Comparison of ENCODE assay signal across 9 mouse cellular contexts in genomic region chr9:29961954-29962867, GRCm38 (mm10). TPM values are rescaled to one million over a fixed set of nuclear protein-coding genes. Genes with fewer than 3 reads are reported as not detected.
A peak's percentile ranks its signal among the peaks of the same experiment; 100 is the strongest.
DNase-seq lines count a peak whose midpoint lies in the region; ATAC-seq and TF ChIP-seq lines count a peak whose summit lies in the region.
"Had no signal": no experiment of that assay in that cellular context is flagged by ENCODE, and none has a peak within 500 bp of the region (broad histone marks: within the 10 kb centered on the region; RNA-seq: fewer than 3 reads in every experiment).

No protein-coding gene starts in this region.

- no peak for TF ChIP-seq EP300 in ES-Bruce4 (IDR thresholded peaks at IDR 0.05; ENCODE audit: insufficient read depth, low read depth, low read length)

- TF ChIP-seq CTCF in ES-Bruce4 (IDR thresholded peaks at IDR 0.05; ENCODE audit: low read depth, low read length), result no peak

- ATAC-seq in embryonic facial prominence, embryonic 13.5 days (ENCODE audit: insufficient number of reproducible peaks, insufficient read depth, low FRiP score, low TSS enrichment, low read depth), result no peak
- peak; percentile 74 for ATAC-seq in hindbrain, embryonic 15.5 days (ENCODE audit: low FRiP score, low read depth)
- no peak for ATAC-seq in liver, embryonic 11.5 days (replicated peaks; ENCODE audit: low FRiP score)

- no peak overlapping the region for H3K27ac ChIP-seq in ES-Bruce4 (ENCODE audit: insufficient read depth, low read length)
- H3K27ac ChIP-seq in embryonic facial prominence, embryonic 13.5 days, result no peak overlapping the region
- peak overlapping the region; percentile 85 for H3K27ac ChIP-seq in hindbrain, embryonic 15.5 days (replicated peaks)
- H3K27ac ChIP-seq in liver, embryonic 11.5 days (ENCODE audit: low read depth, low read length), result no peak overlapping the region

- peak overlapping the region; percentile 37 for H3K4me3 ChIP-seq in ES-Bruce4 (ENCODE audit: low read depth, low read length)
- peak overlapping the region; percentile 43 for H3K4me3 ChIP-seq in embryonic facial prominence, embryonic 13.5 days
- H3K4me3 ChIP-seq in hindbrain, embryonic 15.5 days, result peak overlapping the region; percentile 64
- H3K4me3 ChIP-seq in liver, embryonic 11.5 days (ENCODE audit: low read depth, low read length), result peak overlapping the region; percentile 38
- H3K4me3 ChIP-seq: myocyte had no signal

- H3K9me3 ChIP-seq in ES-Bruce4 (replicated peaks; ENCODE audit: control insufficient read depth, insufficient read depth, low read length, poor library complexity, severe bottlenecking), result no peaks in the 10 kb centered on the region
- H3K9me3 ChIP-seq in embryonic facial prominence, embryonic 13.5 days, result no peaks in the 10 kb centered on the region
- no peaks in the 10 kb centered on the region for H3K9me3 ChIP-seq in hindbrain, embryonic 15.5 days
- H3K9me3 ChIP-seq in liver, embryonic 11.5 days (ENCODE audit: control insufficient read depth, low read length), result no peaks in the 10 kb centered on the region

- no peak overlapping the region for H3K9ac ChIP-seq in ES-Bruce4 (ENCODE audit: low read depth, poor library complexity, severe bottlenecking)
- peak overlapping the region; percentile 40 for H3K9ac ChIP-seq in embryonic facial prominence, embryonic 13.5 days
- peak overlapping the region; percentile 59 for H3K9ac ChIP-seq in hindbrain, embryonic 15.5 days
- H3K9ac ChIP-seq in liver, embryonic 11.5 days (ENCODE audit: low read depth, low read length), result no peak overlapping the region

- no peaks in the 10 kb centered on the region for H3K36me3 ChIP-seq in ES-Bruce4 (ENCODE audit: control insufficient read depth, insufficient read depth, low read length, poor library complexity, severe bottlenecking)
- H3K36me3 ChIP-seq in embryonic facial prominence, embryonic 13.5 days, result no peaks in the 10 kb centered on the region
- no peaks in the 10 kb centered on the region for H3K36me3 ChIP-seq in hindbrain, embryonic 15.5 days
- H3K36me3 ChIP-seq in liver, embryonic 11.5 days (ENCODE audit: control insufficient read depth, insufficient read depth, low read length), result no peaks in the 10 kb centered on the region

- no peaks in the 10 kb centered on the region for H3K4me1 ChIP-seq in ES-Bruce4 (ENCODE audit: control insufficient read depth, insufficient read depth, low read length)
- peaks cover 7% of the 10 kb centered on the region for H3K4me1 ChIP-seq in embryonic facial prominence, embryonic 13.5 days
- H3K4me1 ChIP-seq in hindbrain, embryonic 15.5 days (replicated peaks), result peaks cover 43% of the 10 kb centered on the region
- no peaks in the 10 kb centered on the region; the same call in 1 of the 2 replicates for H3K4me1 ChIP-seq in liver, embryonic 11.5 days (replicated peaks; ENCODE audit: control insufficient read depth, insufficient read depth, low read length)

- no peak for TF ChIP-seq POLR2A in ES-Bruce4 (IDR thresholded peaks at IDR 0.05; ENCODE audit: insufficient read depth, low read length)

- peak overlapping the region; percentile 90 for H3K4me2 ChIP-seq in embryonic facial prominence, embryonic 13.5 days
- H3K4me2 ChIP-seq in hindbrain, embryonic 15.5 days, result peak overlapping the region; percentile 79
- peak overlapping the region; percentile 62 for H3K4me2 ChIP-seq in liver, embryonic 11.5 days

- DNase-seq in adrenal gland, postnatal 10 days, result peak; percentile 10
- peak; percentile 37 for DNase-seq in liver, embryonic 11.5 days (ENCODE audit: low spot score)
- DNase-seq in right cerebral cortex, postnatal 10 days (ENCODE audit: low spot score in 2 of 2), result peak; percentile 59 to 69
- DNase-seq in thymus, postnatal 36 days, result no peak
- no peak for DNase-seq in testis, postnatal 10 days (ENCODE audit: low spot score)

- no peaks in the 10 kb centered on the region for H3K27me3 ChIP-seq in ES-Bruce4 (ENCODE audit: control insufficient read depth, insufficient read depth, low read length, poor library complexity, severe bottlenecking)
- H3K27me3 ChIP-seq in embryonic facial prominence, embryonic 13.5 days, result peaks cover 49% of the 10 kb centered on the region
- no peaks in the 10 kb centered on the region for H3K27me3 ChIP-seq in hindbrain, embryonic 15.5 days
- H3K27me3 ChIP-seq in liver, embryonic 11.5 days (replicated peaks; ENCODE audit: control insufficient read depth, insufficient read depth, low read length), result peaks cover 27% of the 10 kb centered on the region

- whole genome bisulfite sequencing in embryonic facial prominence, embryonic 13.5 days, result under 1% methylated on average over 38 of the region's 38 CpGs
- under 1% methylated on average over 38 of the region's 38 CpGs for WGBS in hindbrain, embryonic 15.5 days
- WGBS in liver, embryonic 11.5 days, result 5% methylated on average over 38 of the region's 38 CpGs

RNA-seq across cellular contexts. Expression of gene Ntm, which starts 0.7 kb away (rescaled TPM):
- 0.64 and 0.82 TPM in 2 replicates for polyA plus RNA-seq in ES-Bruce4 (2011; ENCODE audit: insufficient read depth, insufficient read length, low read depth, missing spikeins)
- 1 to 10 TPM; 1.5 to 1.7 TPM for total RNA-seq in adrenal gland, postnatal 10 days (2021)
- 16.1 and 16.7 TPM in 2 replicates for polyA plus RNA-seq in embryonic facial prominence, embryonic 13.5 days (2015; fragmentation: Nextera tagmentation; extraction: Ambion mirVana)
- 210 and 250 TPM in 2 replicates for polyA plus RNA-seq in hindbrain, embryonic 15.5 days (2015; fragmentation: Nextera tagmentation; extraction: Ambion mirVana)
- polyA plus RNA-seq in liver, embryonic 11.5 days (2014; fragmentation: Nextera tagmentation; extraction: Ambion mirVana), result 3.6 and 4.4 TPM in 2 replicates
- polyA plus RNA-seq: myocyte had no signal

Comparison
In these comparisons a context has a peak if more than half of its experiments do, and no peak if none do; other contexts are left out.
1. H3K9ac ChIP-seq: peak in embryonic facial prominence, embryonic 13.5 days (single experiment) and hindbrain, embryonic 15.5 days (single experiment); none in ES-Bruce4 (single experiment) and liver, embryonic 11.5 days (single experiment).
2. DNase-seq: peak in adrenal gland, postnatal 10 days (single experiment), liver, embryonic 11.5 days (single experiment) and right cerebral cortex, postnatal 10 days (2 of 2); none in thymus, postnatal 36 days (0 of 2) and testis, postnatal 10 days (single experiment).
3. RNA of gene Ntm, which starts 0.7 kb away (polyA plus RNA-seq): 210 to 250 TPM in hindbrain, embryonic 15.5 days; 16.1 to 16.7 TPM in embryonic facial prominence, embryonic 13.5 days, 3.6 to 4.4 TPM in liver, embryonic 11.5 days and 0.64 to 0.82 TPM in ES-Bruce4; every median in the first group is over 10 times any median in the second.
4. Peak in every context shown above with its lines, with median percentiles within 50 percentile points of each other: H3K4me3 ChIP-seq and H3K4me2 ChIP-seq.